ENCODE assay signal across 24 mouse cellular contexts in the genomic region with DNA sequence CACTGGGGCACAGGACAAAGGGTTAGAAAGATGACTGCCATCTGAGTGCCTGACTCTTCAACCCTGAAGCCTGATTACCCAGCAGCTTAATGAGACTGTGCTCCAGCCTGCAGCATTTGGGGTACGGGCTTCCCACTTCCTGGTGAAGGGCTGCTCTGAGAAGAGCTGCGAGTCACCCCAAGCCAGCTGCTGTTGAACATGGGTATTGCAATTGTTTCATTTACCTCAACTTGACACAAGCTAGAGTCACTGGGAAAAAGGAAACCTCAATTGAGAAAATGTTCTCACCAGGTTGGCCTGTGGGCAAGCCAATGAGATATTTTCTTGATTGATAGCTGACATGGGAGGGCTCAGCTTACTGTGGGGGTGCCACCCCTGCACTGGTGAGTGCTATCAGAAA. TPM values are rescaled to one million over a fixed set of nuclear protein-coding genes. Genes with fewer than 3 reads are reported as not detected.
DNase-seq lines count a peak whose midpoint lies in the region; ATAC-seq lines count a peak whose summit lies in the region.
"Had no signal": no experiment of that assay in that cellular context is flagged by ENCODE, and none has a peak within 500 bp of the region (broad histone marks: within the 10 kb centered on the region; RNA-seq: fewer than 3 reads in every experiment).

No protein-coding gene starts in this region.

- peak; percentile 87 for ATAC-seq in inflammation-experienced regulatory T-cells, adult 6 months
- ATAC-seq in neutrophil, adult 5-6 weeks (ENCODE audit: extremely low read depth, insufficient number of reproducible peaks, low FRiP score, poor library complexity, severe bottlenecking) = peak; percentile 8; the same call in 1 of the 2 replicates
- no peak for ATAC-seq in neural tube, embryonic 15.5 days (ENCODE audit: low FRiP score)
- ATAC-seq: forebrain, embryonic 15.5 days; midbrain, embryonic 15.5 days had no signal

- WGBS in neural tube, embryonic 15.5 days = 78% methylated on average over 2 of the region's 2 CpGs

- peak; percentile 61 for DNase-seq in CD4-positive helper T cell, adult 2 months (ENCODE audit: low read depth, low spot score)
- peak; percentile 38 to 63 for DNase-seq in CD8-positive naive resting alpha-beta T cell, adult 2 months (ENCODE audit: low read depth in 2 of 2, low spot score in 2 of 2)
- no peak for DNase-seq in neural tube, embryonic 10.5 days (ENCODE audit: extremely low spot score, low spot score)
- DNase-seq in ovary, adult 18-20 months (ENCODE audit: low spot score) = no peak
- no peak for DNase-seq in gastrocnemius, adult 18-20 months (ENCODE audit: low spot score)
- DNase-seq: adrenal gland, postnatal 10 days; cerebellum, postnatal 10 days; embryo, embryonic 11 days; gastrocnemius, postnatal 36 days; kidney, adult 8-10 months; kidney, postnatal 25 days; layer of hippocampus, adult 9-11 months; liver, embryonic 13.5 days; spleen, adult 18-20 months had no signal

- H3K9me3 ChIP-seq in neural tube, embryonic 15.5 days (replicated peaks) = no peaks in the 10 kb centered on the region
- H3K9me3 ChIP-seq: forebrain, embryonic 15.5 days; hindbrain, embryonic 10.5 days; liver, embryonic 13.5 days; megakaryocyte, embryonic 14.5 days; midbrain, embryonic 15.5 days had no signal

- H3K27ac ChIP-seq in neural tube, embryonic 15.5 days (replicated peaks) = no peak overlapping the region
- H3K27ac ChIP-seq: forebrain, embryonic 15.5 days; hindbrain, embryonic 10.5 days; left cerebral cortex, adult 2 months; liver, embryonic 13.5 days; midbrain, embryonic 15.5 days had no signal

- H3K9ac ChIP-seq in neural tube, embryonic 15.5 days (replicated peaks) = no peak overlapping the region
- H3K9ac ChIP-seq: forebrain, embryonic 15.5 days; liver, embryonic 13.5 days; midbrain, embryonic 15.5 days had no signal

- no peak overlapping the region for H3K4me2 ChIP-seq in neural tube, embryonic 15.5 days
- H3K4me2 ChIP-seq: forebrain, embryonic 15.5 days; liver, embryonic 13.5 days; midbrain, embryonic 15.5 days had no signal

- H3K36me3 ChIP-seq in neural tube, embryonic 15.5 days = no peaks in the 10 kb centered on the region
- H3K36me3 ChIP-seq: forebrain, embryonic 15.5 days; hindbrain, embryonic 10.5 days; liver, embryonic 13.5 days; midbrain, embryonic 15.5 days had no signal

- no peaks in the 10 kb centered on the region for H3K4me1 ChIP-seq in neural tube, embryonic 15.5 days
- H3K4me1 ChIP-seq: forebrain, embryonic 15.5 days; hindbrain, embryonic 10.5 days; liver, embryonic 13.5 days; midbrain, embryonic 15.5 days had no signal

- H3K4me3 ChIP-seq in neural tube, embryonic 15.5 days (replicated peaks) = no peak overlapping the region
- H3K4me3 ChIP-seq: forebrain, embryonic 15.5 days; hindbrain, embryonic 10.5 days; left cerebral cortex, adult 2 months; liver, embryonic 13.5 days; megakaryocyte, embryonic 14.5 days; midbrain, embryonic 15.5 days had no signal

- no peaks in the 10 kb centered on the region; the same call in 1 of the 2 replicates for H3K27me3 ChIP-seq in neural tube, embryonic 15.5 days (replicated peaks)
- H3K27me3 ChIP-seq: forebrain, embryonic 15.5 days; liver, embryonic 13.5 days had no signal

RNA-seq across cellular contexts. Expression of a gene that starts 5.5 kb away (rescaled TPM):
- not detected for polyA plus RNA-seq in inflammation-experienced regulatory T-cells, adult 6 months (2017; shearing (Covaris generic))
- not detected in 2 replicates for total RNA-seq in neutrophil, adult 5-6 weeks (2017)
- 0.05 and 0.69 TPM in 2 replicates for polyA plus RNA-seq in neural tube, embryonic 15.5 days (2015; fragmentation: Nextera tagmentation; extraction: Ambion mirVana)
- total RNA-seq in gastrocnemius, adult 18-20 months (2021) = under 1 TPM in 1 of 2 experiments, not detected in 1; 0.17 TPM
- total RNA-seq: gastrocnemius, postnatal 36 days had no signal
- polyA plus RNA-seq: hindbrain, embryonic 10.5 days; neural tube, embryonic 11.5 days had no signal

RNA-seq across cellular contexts. Expression of a gene that starts 32.1 kb away (rescaled TPM):
- polyA plus RNA-seq in inflammation-experienced regulatory T-cells, adult 6 months (2017; shearing (Covaris generic)) = 100 to 1,000 TPM; 427 to 674 (median 450) TPM
- total RNA-seq in neutrophil, adult 5-6 weeks (2017) = 5.7 and 5.9 TPM in 2 replicates
- 0.12 and 2.8 TPM in 2 replicates for polyA plus RNA-seq in neural tube, embryonic 15.5 days (2015; fragmentation: Nextera tagmentation; extraction: Ambion mirVana)
- not detected for total RNA-seq in gastrocnemius, adult 18-20 months (2021)
- total RNA-seq: gastrocnemius, postnatal 36 days had no signal
- polyA plus RNA-seq: forebrain, embryonic 15.5 days; hindbrain, embryonic 10.5 days; limb, embryonic 11.5 days; neural tube, embryonic 11.5 days had no signal

RNA-seq across cellular contexts. Expression of a gene that starts 34.6 kb away (rescaled TPM):
- polyA plus RNA-seq in inflammation-experienced regulatory T-cells, adult 6 months (2017; shearing (Covaris generic)) = 10 to 100 TPM in 1 of 3 experiments, 1 to 10 TPM in 2; 7.5 to 14.9 (median 8.8) TPM
- not detected in 2 replicates for total RNA-seq in neutrophil, adult 5-6 weeks (2017)
- polyA plus RNA-seq in neural tube, embryonic 15.5 days (2015; fragmentation: Nextera tagmentation; extraction: Ambion mirVana) = 141 and 158 TPM in 2 replicates
- total RNA-seq in gastrocnemius, adult 18-20 months (2021) = 10 to 100 TPM in 1 of 2 experiments, 1 to 10 TPM in 1; 8.4 to 13.9 TPM

RNA-seq across cellular contexts. Expression of a gene that starts 56.8 kb away (rescaled TPM):
- polyA plus RNA-seq in inflammation-experienced regulatory T-cells, adult 6 months (2017; shearing (Covaris generic)) = 1 to 10 TPM in 2 of 3 experiments, under 1 TPM in 1; 0.63 to 3.3 (median 2.6) TPM
- total RNA-seq in neutrophil, adult 5-6 weeks (2017) = 9.4 and 11.8 TPM in 2 replicates
- polyA plus RNA-seq in neural tube, embryonic 15.5 days (2015; fragmentation: Nextera tagmentation; extraction: Ambion mirVana) = 3.2 and 3.8 TPM in 2 replicates
- 10 to 100 TPM; 56.5 to 65.3 TPM for total RNA-seq in gastrocnemius, adult 18-20 months (2021)

RNA-seq across cellular contexts. Expression of a gene that starts 57.3 kb away (rescaled TPM):
- 1 to 10 TPM; 1.8 to 5.3 (median 2.1) TPM for polyA plus RNA-seq in inflammation-experienced regulatory T-cells, adult 6 months (2017; shearing (Covaris generic))
- 3.1 and 3.4 TPM in 2 replicates for total RNA-seq in neutrophil, adult 5-6 weeks (2017)
- polyA plus RNA-seq in neural tube, embryonic 15.5 days (2015; fragmentation: Nextera tagmentation; extraction: Ambion mirVana) = 16.9 and 37.0 TPM in 2 replicates
- 10 to 100 TPM; 21.7 to 24.2 TPM for total RNA-seq in gastrocnemius, adult 18-20 months (2021)

Comparison
In these comparisons a context has a peak if more than half of its experiments do, and no peak if none do; other contexts are left out.
1. DNase-seq: peak in CD4-positive helper T cell, adult 2 months (single experiment) and CD8-positive naive resting alpha-beta T cell, adult 2 months (2 of 2); none in neural tube, embryonic 10.5 days (single experiment), ovary, adult 18-20 months (single experiment) and gastrocnemius, adult 18-20 months (single experiment).